Mouse (Mus musculus): ENCODE data around the gene Gck. TPM values are rescaled to one million over a fixed set of nuclear protein-coding genes. Genes with fewer than 3 reads are reported as not detected.
"Not testable (repeated sequence)": the region's sequence is repeated elsewhere in the genome, so short reads cannot be mapped to it uniquely, and the experiment has no call there.

Gene Gck
- total RNA-seq, 2 experiments from 2014 or later, result 3.4 to 18.5 TPM

- intact Hi-C loops (cut with DNase I), result no loop called here
- peak; percentile 96 for DNase-seq
These were observed 5.8 kb upstream of the Gck start, which contains the start of gene Ykt6 for GRCm38 (mm10) chr11:5955546-5956276. Ykt6 (plus strand) TSS chr11:5955693.

- intact Hi-C loops (cut with DNase I), result no loop called here
- DNase-seq, result no peak
These were observed 5.2 kb upstream of the Gck start for GRCm38 (mm10) chr11:5954965-5955504.

- no peak for DNase-seq
- intact Hi-C loops (cut with DNase I), result no loop called here
These were observed 4.6 kb upstream of the Gck start for GRCm38 (mm10) chr11:5954435-5954834.

GRCm38 (mm10) chr11:5953130-5953765, 3.4 kb upstream of the Gck start:
- DNase-seq, result peak in 1 of 2 experiments; percentile 31
- intact Hi-C loops (cut with DNase I), result loop anchor here (2.0 kb wide), 1 partner anchor 66 kb away; no protein-coding TSS in a partner anchor

GRCm38 (mm10) chr11:5952501-5952900, 2.6 kb upstream of the Gck start:
- intact Hi-C loops (cut with DNase I), result loop anchor here (2.0 kb wide), 1 partner anchor 66 kb away; no protein-coding TSS in a partner anchor
- peak; percentile 66 for DNase-seq

DNA sequence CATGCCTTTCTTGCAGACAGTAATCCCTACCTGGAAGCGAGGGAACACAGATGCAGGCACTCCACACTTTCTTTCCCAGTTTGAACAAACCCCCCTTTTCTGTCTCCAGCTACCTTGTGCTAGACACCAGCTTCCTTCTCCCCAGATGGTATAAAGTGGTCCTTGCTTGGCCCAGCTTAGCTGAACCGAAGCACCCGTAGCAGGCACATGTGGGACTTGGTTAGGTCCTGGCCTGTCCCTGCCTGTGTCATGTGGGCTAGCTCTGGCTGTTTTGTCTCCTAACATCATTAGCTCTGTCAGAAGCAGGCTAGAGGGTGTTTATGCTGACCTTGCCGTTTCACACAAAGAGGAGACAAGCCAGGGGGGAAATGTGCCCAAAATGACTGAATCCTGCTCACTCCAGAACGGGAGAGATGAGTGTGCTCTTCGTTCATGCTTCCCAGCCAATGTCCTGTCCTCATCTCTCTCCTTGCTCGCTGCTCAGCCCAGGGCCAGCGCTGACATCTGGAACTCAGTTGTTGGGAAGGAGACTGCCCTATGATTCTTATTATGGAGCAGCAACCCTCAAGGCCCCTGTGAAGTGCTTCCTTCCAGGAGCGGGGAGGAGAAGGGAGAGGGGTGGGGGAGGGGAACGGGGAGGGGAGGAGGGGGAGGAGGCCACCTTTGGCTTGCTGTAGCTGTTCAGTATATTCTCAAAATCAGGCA, 1.2 kb downstream of the Gck start:
- no peak for DNase-seq
- intact Hi-C loops (cut with DNase I), result no loop called here

DNA sequence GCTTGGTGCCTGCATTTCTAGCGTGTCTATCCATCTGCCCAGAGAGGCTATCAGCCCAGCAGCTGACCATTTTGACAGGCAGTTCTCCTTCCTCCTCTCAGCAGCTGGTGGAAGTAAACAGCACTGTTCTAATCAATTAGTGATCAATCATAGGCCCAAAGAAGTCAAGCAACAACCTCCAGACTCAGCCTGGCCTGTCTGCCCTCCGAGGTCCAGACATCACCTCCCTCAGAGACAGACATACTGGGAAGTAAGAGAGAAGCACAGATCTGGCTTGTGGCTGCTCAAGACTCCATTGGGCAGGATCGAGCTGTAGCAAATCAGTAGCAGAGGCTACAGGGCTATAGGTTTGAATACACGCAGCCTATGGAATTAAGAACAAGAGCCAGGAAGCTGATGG, 2.1 kb downstream of the Gck start:
- intact Hi-C loops (cut with DNase I), result no loop called here
- no peak for DNase-seq

GRCm38 (mm10) chr11:5945096-5945495, 4.8 kb downstream of the Gck start:
- intact Hi-C loops (cut with DNase I), result no loop called here
- no peak for DNase-seq

DNA sequence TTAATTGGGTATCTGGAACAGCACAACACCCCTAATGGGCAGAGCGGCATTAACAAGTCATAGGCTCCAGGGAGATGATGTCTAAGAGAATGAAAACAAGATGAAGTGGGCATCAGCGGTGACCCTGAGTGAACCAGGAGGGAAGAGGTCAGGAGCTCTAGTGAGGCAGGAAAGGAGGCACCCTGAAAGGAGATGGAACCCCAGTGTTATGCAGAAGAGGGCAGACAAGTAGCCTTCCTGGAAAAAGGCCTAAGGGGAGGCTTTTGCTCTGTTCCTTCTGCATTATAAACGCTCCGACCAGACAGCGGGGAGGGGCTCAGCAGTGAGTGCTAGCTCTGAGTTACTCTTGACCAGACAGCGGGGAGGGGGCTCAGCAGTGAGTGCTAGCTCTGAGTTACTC, 6.9 kb downstream of the Gck start:
- intact Hi-C loops (cut with DNase I), result no loop called here
- DNase-seq, result no peak

DNA sequence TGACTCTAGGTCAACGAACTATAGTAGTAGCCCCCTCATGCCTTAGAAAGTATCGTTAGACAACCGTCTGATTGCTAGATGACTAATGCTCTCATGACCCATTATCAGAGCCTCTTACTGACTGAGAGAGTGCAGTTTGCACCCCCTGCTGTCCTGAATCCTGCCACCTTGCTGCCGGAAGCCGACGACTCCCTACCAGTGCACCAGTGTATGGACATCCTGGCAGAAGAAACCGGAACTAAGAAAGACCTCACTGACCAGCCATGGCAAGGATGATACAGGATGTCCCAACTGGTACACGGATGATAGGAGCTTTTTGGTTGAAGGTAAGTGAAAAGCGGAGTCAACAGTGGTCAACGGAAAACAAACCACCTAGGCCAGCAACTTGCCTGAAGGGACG, 15.3 kb downstream of the Gck start:
- intact Hi-C loops (cut with DNase I); DNase-seq: not testable (repeated sequence)

- intact Hi-C loops (cut with DNase I); DNase-seq: not testable (repeated sequence)
These were observed 17.9 kb downstream of the Gck start for GRCm38 (mm10) chr11:5931947-5932346.

GRCm38 (mm10) chr11:5930578-5930977, 19.3 kb downstream of the Gck start:
- intact Hi-C loops (cut with DNase I), result no loop called here
- DNase-seq, result no peak

DNA sequence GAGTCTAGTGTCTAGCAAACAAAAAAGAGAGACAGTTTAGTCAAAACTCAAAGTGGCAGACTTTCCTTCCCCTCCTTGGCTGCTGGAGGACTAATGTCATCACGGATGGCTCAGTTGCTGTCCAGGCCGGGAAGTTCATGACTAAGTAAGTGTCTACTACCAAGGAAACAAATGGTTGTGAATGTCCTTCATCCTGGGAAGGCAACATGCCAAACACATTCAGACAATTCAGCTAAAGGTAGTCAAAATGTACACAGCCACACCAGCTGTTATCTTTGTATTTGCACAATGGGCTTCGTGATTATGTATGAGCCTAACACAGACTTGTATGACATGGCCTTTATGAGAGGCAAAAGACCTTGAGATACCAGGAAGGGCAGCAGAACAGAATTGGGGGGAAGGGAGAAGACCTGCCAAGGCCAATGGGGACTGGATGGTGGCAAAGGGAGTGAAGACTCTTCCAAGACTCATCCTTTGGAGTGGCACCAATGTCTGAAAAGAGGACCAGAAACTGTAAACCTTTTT, 23.1 kb downstream of the Gck start:
- DNase-seq, result no peak
- intact Hi-C loops (cut with DNase I), result no loop called here

DNA sequence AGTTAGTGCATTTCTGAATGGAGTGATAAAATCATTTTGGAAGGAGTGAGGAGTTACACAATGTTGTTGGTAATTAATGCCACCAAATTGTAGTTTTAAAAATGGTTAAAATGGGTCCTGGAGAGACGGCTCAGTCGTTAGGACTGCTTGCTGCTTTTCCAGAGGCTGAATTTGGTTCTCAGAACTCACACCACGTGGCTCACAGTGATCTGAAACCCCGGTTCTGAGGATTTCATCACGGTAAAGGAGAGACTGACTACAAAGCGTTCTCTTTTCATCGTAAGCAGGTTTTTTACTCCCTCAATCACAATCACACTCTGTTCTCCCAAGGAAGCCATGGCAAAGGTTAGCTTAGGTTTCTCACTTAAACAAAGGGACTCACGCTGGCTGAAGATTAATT, 25.2 kb downstream of the Gck start:
- intact Hi-C loops (cut with DNase I), result no loop called here
- no peak for DNase-seq

- DNase-seq, result no peak
- intact Hi-C loops (cut with DNase I), result no loop called here
These were observed 29.4 kb downstream of the Gck start for GRCm38 (mm10) chr11:5920323-5920960.

GRCm38 (mm10) chr11:5919606-5920005, 30.3 kb downstream of the Gck start:
- DNase-seq, result no peak
- intact Hi-C loops (cut with DNase I), result no loop called here

GRCm38 (mm10) chr11:5918111-5918510, 31.8 kb downstream of the Gck start:
- intact Hi-C loops (cut with DNase I), result no loop called here
- no peak for DNase-seq

- intact Hi-C loops (cut with DNase I), result no loop called here
- DNase-seq, result peak in 1 of 2 experiments; percentile 34
These were observed 33.7 kb downstream of the Gck start for GRCm38 (mm10) chr11:5916178-5916548.

DNA sequence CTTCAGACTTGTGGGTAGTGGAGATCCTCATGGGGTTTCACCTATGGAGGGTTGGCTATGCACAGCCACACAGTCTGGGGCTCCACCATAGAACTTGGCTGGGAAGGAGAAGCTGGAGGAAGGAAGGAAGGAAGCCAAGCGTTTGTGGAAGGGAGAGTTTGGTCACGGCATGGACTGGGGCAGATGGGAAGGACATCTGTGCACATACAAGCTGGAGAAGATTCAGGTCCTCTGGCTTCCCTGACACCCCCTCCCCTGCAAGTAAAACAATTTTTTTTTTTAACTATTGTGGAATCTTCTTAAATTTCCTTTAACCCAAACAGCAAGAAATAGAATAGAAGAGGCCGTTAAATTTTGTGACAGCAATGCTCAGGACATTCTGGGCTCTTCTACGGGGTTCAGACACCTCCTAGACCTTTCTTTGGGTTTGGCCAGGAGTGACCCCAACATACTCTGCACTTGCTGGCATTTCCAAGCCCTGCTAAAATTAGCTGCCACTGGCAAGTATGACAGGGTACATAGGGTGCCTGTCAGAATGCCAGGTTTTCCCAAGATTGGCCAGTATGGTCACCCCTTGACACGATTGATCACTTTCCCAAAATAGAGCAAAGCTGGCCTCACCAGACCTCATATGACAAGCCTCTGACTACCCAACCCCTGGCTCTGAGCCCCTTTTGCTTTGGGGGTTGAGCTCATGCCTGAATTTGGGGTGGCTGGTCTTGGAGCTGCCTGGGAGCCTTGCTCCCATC, 34.3 kb downstream of the Gck start:
- intact Hi-C loops (cut with DNase I), result no loop called here
- DNase-seq, result peak; percentile 47 to 54

DNA sequence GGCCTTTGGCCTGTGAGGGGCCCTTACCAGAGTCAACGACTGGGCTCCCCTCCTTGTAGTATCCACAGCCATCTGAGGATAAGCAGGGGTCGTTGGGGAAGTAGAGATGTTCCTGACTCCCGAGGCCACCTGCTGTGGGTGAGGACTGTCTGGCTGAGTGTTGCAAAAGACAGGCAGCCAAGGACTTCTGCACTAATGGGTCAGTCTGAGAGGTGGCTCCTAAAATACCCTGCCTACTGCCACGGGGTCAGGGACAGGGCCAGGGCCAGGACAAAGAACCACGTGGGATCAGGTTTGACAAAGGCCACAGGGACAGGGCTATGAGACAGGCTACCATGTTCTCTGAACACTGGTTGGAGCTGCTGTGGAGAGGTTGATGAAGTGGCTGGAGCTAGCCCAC, 34.9 kb downstream of the Gck start:
- DNase-seq, result no peak
- intact Hi-C loops (cut with DNase I), result no loop called here
